Mouse (Mus musculus): ENCODE measurements around the gene Nfrkb. TPM values are rescaled to one million over a fixed set of nuclear protein-coding genes. Genes with fewer than 3 reads are reported as not detected.

Nfrkb gene
- polyA plus RNA-seq, 1 experiment from 2014 or later = 14.4 TPM

DNA sequence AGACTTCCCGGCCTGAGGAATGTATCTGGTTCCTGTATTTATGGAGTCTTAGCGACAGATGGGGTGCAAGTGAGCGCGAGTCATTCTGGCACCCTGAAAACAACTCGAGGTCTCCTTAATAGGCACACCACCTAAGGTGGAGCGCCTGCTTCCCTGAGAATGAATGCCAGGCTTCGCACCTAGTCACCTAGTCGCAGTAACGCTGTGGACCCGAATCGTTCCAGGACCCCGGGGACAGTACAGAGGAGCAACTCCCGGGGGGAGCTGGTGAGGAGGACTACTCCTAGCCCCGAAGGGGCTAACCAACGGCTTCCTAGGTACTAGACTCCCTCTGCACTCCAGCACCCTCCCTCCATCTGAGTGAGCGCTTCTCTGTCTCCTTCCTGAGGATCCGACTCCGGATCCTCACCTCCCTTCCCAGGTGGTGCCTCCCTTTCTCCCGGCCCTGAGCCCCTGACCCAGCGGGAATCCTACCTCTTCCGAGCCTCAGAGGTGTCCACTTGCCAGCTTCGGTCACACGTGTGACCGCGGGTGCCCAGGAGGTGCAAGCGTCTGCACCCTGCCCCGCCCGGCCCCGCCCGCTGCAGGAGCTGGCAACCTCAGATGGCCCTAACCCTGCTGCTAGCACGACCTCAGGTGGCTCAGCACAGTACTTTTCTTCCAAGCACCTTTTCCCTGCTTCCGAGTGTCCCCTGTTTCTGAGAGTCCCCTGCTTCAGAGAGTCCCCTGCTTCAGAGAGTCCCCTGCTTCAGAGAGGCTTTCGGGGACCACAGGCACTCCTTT, 77.9 kb downstream of the Nfrkb start, which contains the start of gene Tmem45b:
Gene Tmem45b (minus strand): TSS at position 771 of the 783 bp plus-strand sequence.
- H3K27me3 ChIP-seq (ENCODE audit: insufficient read depth, low read length) = peaks cover 9% of the 10 kb centered on the region
- ATAC-seq (replicated peaks; ENCODE audit: low FRiP score, low read depth) = peak; percentile 57; the same call in 1 of the 2 replicates
- whole genome bisulfite sequencing = 7% methylated on average over 33 of the region's 33 CpGs

More for the DNA sequence above, 77.9 kb downstream of the Nfrkb start, which contains the start of gene Tmem45b:
- no peak within 1 kb of the TSS for H3K27ac ChIP-seq
- peak; percentile 41; the same call in 1 of the 2 replicates for TF ChIP-seq CTCF (IDR thresholded peaks at IDR 0.05; ENCODE audit: low read depth)
- H3K4me2 ChIP-seq (ENCODE audit: low read length) = peak within 1 kb of the TSS; percentile 58
- H3K4me3 ChIP-seq (replicated peaks; ENCODE audit: low read depth, low read length) = peak within 1 kb of the TSS; percentile 23
- DNase-seq (ENCODE audit: low spot score) = no peak
- peaks cover 3% of the 10 kb centered on the region; the same call in 1 of the 2 replicates for H3K4me1 ChIP-seq (replicated peaks; ENCODE audit: insufficient read depth, low read length)
- H3K36me3 ChIP-seq (ENCODE audit: insufficient read depth, low read length) = no peaks in the 10 kb centered on the region
- peak within 1 kb of the TSS; percentile 47; the same call in 1 of the 2 replicates for H3K9ac ChIP-seq (ENCODE audit: low read depth, low read length)
- H3K9me3 ChIP-seq (replicated peaks; ENCODE audit: low read length) = no peaks in the 10 kb centered on the region

Other genes starting within 250 kb of the Nfrkb start
- gene Aplp2, start 174.4 kb upstream of the Nfrkb start, polyA plus RNA-seq (2015; fragmentation: Nextera tagmentation; extraction: Ambion mirVana) = 357 and 367 TPM in 2 replicates
- 1.9 TPM in 2 replicates for gene Prdm10, start 105.7 kb upstream of the Nfrkb start, polyA plus RNA-seq (2015; fragmentation: Nextera tagmentation; extraction: Ambion mirVana)
- gene Tmem45b, start 78.3 kb downstream of the Nfrkb start, polyA plus RNA-seq (2015; fragmentation: Nextera tagmentation; extraction: Ambion mirVana) = 48.9 and 54.9 TPM in 2 replicates